Mouse (Mus musculus) limb, embryonic 11.5 days (tissue): ENCODE data around the gene Arhgap23. TPM values are rescaled to one million over a fixed set of nuclear protein-coding genes. Genes with fewer than 3 reads are reported as not detected.

Experiments used
- ATAC-seq: fragments of 200-750 bp; cut with Nextera tagmentation; 2 replicates; pipeline ENCODE4 v1.8.0; 2017; ENCODE audit warnings: low read depth; ENCODE audit not compliant: insufficient number of reproducible peaks, low FRiP score, low TSS enrichment
- DNase-seq: peaks from one replicate; pipeline ENCODE4 v3.0.0-alpha.2; 2015; ENCODE audit warnings: low spot score
- H3K27ac ChIP-seq: fragments of 300-500 bp; sonication (generic); replicated peaks from 2 replicates; pipeline ENCODE4 v1.5.1; 2014; ENCODE audit warnings: low read depth, mild to moderate bottlenecking, low read length
- H3K27me3 ChIP-seq: fragments of 300-500 bp; sonication (generic); 2 replicates; pipeline ENCODE4 v1.6.1; 2014; ENCODE audit warnings: mild to moderate bottlenecking, low read length, mixed read lengths; ENCODE audit not compliant: control insufficient read depth, insufficient read depth
- H3K36me3 ChIP-seq: fragments of 300-500 bp; sonication (generic); 2 replicates; pipeline ENCODE4 v1.6.1; 2014; ENCODE audit warnings: mild to moderate bottlenecking, low read length, moderate library complexity, mixed read lengths; ENCODE audit not compliant: control insufficient read depth, insufficient read depth
- H3K4me1 ChIP-seq: fragments of 300-500 bp; sonication (generic); 2 replicates; pipeline ENCODE4 v1.6.1; 2014; ENCODE audit warnings: low read length, mixed read lengths; ENCODE audit not compliant: control insufficient read depth, insufficient read depth
- H3K4me2 ChIP-seq: fragments of 300-500 bp; sonication (generic); 2 replicates; pipeline ENCODE4 v1.6.1; 2014; ENCODE audit warnings: low read depth, mild to moderate bottlenecking, moderate library complexity; ENCODE audit not compliant: severe bottlenecking
- H3K4me3 ChIP-seq: fragments of 300-500 bp; sonication (generic); 2 replicates; pipeline ENCODE4 v1.5.1; 2014; ENCODE audit warnings: low read depth, low read length
- H3K9ac ChIP-seq: fragments of 300-500 bp; sonication (generic); 2 replicates; pipeline ENCODE4 v1.6.1; 2014; ENCODE audit warnings: mild to moderate bottlenecking, low read length
- H3K9me3 ChIP-seq: fragments of 300-500 bp; sonication (generic); 2 replicates; pipeline ENCODE4 v1.6.1; 2016; ENCODE audit warnings: low read length; ENCODE audit not compliant: control insufficient read depth
- WGBS: fragments of 180-500 bp; shearing (Covaris S2); extraction: QIAGEN DNeasy Blood & Tissue Kit; methylation state at CpG from one replicate; pipeline ENCODE4 v1.1.7; 2014; 5-methylcytosine and 5-hydroxymethylcytosine counted together
- polyA plus RNA-seq: library from polyadenylated mRNA; unstranded; fragments of >200 nt; fragmentation: Nextera tagmentation; extraction: Ambion mirVana; gene quantifications from 2 replicates; pipeline ENCODE4 v1.2.1, GENCODE M21; 2014

Arhgap23 gene
- polyA plus RNA-seq, 1 experiment from 2014 or later: 4.2 TPM

DNA sequence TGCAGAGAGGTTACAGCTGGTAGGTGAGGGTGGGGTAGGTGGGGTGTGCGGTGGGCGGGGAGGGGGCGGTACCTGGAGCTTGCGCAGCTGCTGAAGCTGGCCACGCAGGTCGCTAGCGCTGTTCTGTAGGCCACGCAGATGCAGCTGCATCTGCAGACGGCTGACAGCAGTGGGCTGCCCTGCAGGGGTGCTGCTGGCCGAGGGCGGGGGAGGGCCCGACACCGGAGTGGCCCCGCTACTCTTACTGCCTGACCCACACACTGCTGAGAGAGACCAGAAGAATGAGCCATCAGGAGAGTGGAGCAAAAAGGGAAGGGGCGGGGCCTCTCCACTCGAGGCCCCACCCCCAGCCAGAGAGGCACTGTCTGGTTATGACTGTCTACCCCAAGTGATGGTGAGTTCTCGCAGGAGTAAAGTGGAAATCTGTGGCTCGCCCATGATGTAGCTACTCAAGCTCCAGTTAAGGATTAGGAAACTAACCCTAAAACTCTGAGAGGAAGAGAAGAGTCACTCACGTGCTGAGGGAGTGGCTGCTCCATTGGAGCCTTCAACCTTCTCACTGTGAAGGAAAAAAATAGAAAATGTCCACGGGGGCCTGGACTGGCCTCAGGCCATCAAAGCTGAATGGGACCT is 117.7 kb downstream of the Arhgap23 start:
- WGBS: 3% methylated on average over 20 of the region's 20 CpGs
- Histone ChIP-seq H3K4me3 (peak overlapping the region; percentile 22), H3K36me3 (no peaks in the 10 kb centered on the region), H3K27ac (no peak overlapping the region), H3K9me3 (no peaks in the 10 kb centered on the region; the same call in 1 of the 2 replicates), H3K4me2 (peak overlapping the region; percentile 46), H3K27me3 (peaks cover 61% of the 10 kb centered on the region), H3K4me1 (peaks cover 20% of the 10 kb centered on the region), H3K9ac (no peak overlapping the region)
- ATAC-seq (no peak), DNase-seq (peak; percentile 45)

DNA sequence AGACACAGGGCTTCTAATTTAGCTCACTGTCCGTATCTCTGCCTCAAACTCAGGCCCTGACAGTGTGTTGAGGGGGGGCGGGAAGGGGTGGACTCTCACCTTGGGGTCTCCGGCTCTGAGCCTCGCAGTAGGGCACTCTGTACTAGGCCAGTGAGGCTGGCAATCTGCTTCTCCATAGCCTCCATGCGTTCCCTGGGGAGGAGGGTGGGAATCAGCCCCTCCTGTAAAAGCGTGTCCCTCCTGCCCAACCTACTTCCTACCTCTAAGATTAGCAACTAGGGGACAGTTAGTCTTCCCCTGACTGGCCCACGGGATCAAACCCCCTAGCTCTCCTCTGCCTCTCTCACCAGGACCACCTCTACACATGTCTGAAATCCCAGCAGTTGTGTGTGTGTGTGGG is 118.3 kb downstream of the Arhgap23 start:
- no peaks in the 10 kb centered on the region; the same call in 1 of the 2 replicates for H3K9me3 ChIP-seq
- H3K27me3 ChIP-seq: peaks cover 61% of the 10 kb centered on the region
- 22% methylated on average over 7 of the region's 7 CpGs for WGBS
- H3K9ac ChIP-seq: no peak overlapping the region
- H3K4me2 ChIP-seq: no peak overlapping the region
- no peak overlapping the region for H3K4me3 ChIP-seq
- DNase-seq: no peak
- no peak for ATAC-seq
- H3K4me1 ChIP-seq: peaks cover 20% of the 10 kb centered on the region
- H3K27ac ChIP-seq: no peak overlapping the region
- H3K36me3 ChIP-seq: no peaks in the 10 kb centered on the region

DNA sequence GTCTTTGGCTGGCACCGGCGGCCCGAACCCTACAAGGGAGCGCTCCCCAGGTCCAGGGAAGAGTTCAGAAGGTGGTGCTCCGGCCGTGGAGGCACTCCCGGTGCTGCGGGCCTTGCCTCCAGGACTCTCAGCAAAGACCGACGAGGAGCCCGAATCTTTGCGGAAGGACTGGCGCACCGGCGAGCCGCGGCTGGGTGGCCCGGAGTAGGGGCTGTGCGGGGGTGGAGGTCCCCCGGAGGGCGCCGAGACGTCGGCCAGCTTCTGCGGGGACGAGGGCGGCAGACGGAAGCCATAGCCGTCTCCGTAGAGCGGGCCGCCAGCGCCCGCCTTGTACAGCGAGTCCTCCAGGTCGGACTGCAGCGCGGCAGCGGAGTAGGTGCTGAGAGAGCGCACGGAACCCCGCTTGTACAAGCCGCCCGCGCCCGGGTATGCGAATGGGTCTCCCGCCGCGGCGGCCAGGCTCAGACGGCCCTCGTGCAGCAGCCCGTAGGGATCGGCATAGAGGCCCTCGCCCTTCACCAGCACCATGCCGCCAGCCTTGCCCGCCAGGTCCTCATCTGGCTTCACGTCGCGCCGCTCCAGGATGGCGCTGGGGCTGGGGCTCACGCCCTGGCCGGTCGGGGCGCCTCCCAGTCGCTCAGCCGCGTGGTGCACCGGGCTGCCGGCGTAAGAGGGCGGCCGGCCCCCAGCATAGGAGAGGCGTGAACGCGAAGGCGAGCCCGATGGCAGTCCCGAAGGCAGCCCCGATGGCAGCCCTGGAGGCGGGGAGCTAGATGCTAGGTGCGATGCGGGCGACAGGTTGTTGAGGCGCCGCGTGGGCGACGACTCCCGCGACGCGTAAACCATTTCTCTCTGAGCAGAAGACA is 119.3 kb downstream of the Arhgap23 start:
- peak overlapping the region; percentile 20 for H3K4me3 ChIP-seq
- no peaks in the 10 kb centered on the region for H3K36me3 ChIP-seq
- H3K27me3 ChIP-seq: peaks cover 61% of the 10 kb centered on the region
- 2% methylated on average over 87 of the region's 95 CpGs for WGBS
- peaks cover 20% of the 10 kb centered on the region for H3K4me1 ChIP-seq
- ATAC-seq (no peak), DNase-seq (peak; percentile 59)
- H3K9ac ChIP-seq: no peak overlapping the region
- H3K9me3 ChIP-seq: no peaks in the 10 kb centered on the region; the same call in 1 of the 2 replicates
- H3K27ac ChIP-seq: no peak overlapping the region
- peak overlapping the region; percentile 39 for H3K4me2 ChIP-seq

DNA sequence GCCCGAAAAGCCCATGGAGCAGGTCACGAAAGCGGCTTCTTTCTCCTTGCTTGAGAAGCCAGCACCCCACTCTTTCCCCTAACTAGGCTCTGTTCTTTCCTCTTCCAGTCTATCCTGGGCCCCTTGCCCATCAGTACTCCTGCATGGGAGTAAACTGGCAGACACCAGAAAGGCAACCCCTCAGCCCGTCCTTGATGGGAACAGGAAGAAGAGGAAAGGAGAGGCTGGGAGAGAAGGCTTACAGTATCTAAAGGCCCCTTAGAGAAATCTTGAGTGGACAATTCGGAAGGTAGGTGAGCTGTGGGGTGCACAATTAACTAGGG is 119.9 kb downstream of the Arhgap23 start:
- H3K4me3 ChIP-seq: peak overlapping the region; percentile 20; the same call in 1 of the 2 replicates
- no peak overlapping the region for H3K4me2 ChIP-seq
- peaks cover 61% of the 10 kb centered on the region for H3K27me3 ChIP-seq
- ATAC-seq (no peak), DNase-seq (no peak)
- H3K9ac ChIP-seq: no peak overlapping the region
- WGBS: 27% methylated on average over 5 of the region's 5 CpGs
- no peak overlapping the region for H3K27ac ChIP-seq
- no peaks in the 10 kb centered on the region; the same call in 1 of the 2 replicates for H3K9me3 ChIP-seq
- peaks cover 20% of the 10 kb centered on the region for H3K4me1 ChIP-seq
- H3K36me3 ChIP-seq: no peaks in the 10 kb centered on the region

DNA sequence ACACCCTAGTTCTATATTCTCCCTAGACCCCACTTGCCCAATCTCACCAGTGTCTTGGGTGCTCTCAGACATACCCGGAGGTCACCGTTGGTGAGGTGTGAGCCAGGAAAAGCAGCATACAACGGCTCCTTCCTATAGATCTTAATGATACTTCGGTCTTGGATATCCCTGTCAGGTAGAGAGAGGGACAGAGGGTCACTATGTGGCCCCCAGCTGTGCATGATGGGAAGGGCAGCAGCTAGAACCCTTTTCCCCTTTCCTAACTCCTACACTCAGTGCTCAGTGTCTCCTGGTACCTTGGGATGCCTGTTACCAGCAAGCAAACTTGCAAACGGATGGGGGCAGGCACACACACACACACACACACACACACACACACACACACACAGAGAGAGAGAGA is 120.3 kb downstream of the Arhgap23 start:
- no peak overlapping the region for H3K27ac ChIP-seq
- peaks cover 62% of the 10 kb centered on the region for H3K27me3 ChIP-seq
- H3K9me3 ChIP-seq: no peaks in the 10 kb centered on the region; the same call in 1 of the 2 replicates
- WGBS: 47% methylated on average over 5 of the region's 5 CpGs
- no peak overlapping the region for H3K4me2 ChIP-seq
- no peak overlapping the region for H3K9ac ChIP-seq
- ATAC-seq (no peak), DNase-seq (no peak)
- H3K4me1 ChIP-seq: peaks cover 20% of the 10 kb centered on the region
- H3K4me3 ChIP-seq: no peak overlapping the region
- no peaks in the 10 kb centered on the region for H3K36me3 ChIP-seq

DNA sequence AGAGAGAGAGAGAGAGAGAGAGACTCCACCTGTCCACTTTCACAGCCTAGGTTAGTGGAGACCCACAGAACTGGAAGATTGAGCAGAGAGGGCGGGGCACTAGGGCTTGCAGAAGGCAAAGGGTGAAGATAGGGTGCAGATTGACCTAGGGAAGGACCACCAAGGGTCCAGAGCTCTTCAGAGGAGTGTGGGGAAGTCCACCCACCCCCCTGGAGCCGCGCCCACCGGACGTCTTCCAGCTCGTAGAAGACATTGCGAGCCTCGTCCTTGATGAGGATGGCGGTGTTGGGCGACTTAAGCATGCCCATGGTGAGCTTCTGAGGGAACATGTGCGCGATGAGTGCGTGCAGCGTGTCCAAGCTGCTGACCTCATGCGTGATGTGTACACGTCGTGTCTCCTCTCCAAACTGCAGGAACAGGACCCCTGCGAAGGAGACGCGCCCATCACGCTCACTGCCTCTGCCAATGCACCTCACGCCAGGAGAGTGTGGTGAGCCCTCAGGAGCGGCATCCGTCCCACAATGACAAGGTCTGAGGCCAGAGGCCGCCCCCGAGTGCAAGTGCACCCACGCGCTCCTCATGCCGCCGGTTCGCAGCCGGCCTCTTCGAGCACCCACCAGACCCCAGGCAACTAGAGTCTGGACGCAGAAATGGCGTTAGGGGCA is 120.9 kb downstream of the Arhgap23 start:
- Histone ChIP-seq H3K4me1 (peaks cover 20% of the 10 kb centered on the region), H3K36me3 (no peaks in the 10 kb centered on the region), H3K9ac (no peak overlapping the region), H3K4me2 (peak overlapping the region; percentile 88), H3K9me3 (no peaks in the 10 kb centered on the region; the same call in 1 of the 2 replicates), H3K27ac (no peak overlapping the region), H3K27me3 (peaks cover 63% of the 10 kb centered on the region), H3K4me3 (peak overlapping the region; percentile 34)
- DNase-seq (no peak), ATAC-seq (no peak)
- 10% methylated on average over 35 of the region's 35 CpGs for WGBS

DNA sequence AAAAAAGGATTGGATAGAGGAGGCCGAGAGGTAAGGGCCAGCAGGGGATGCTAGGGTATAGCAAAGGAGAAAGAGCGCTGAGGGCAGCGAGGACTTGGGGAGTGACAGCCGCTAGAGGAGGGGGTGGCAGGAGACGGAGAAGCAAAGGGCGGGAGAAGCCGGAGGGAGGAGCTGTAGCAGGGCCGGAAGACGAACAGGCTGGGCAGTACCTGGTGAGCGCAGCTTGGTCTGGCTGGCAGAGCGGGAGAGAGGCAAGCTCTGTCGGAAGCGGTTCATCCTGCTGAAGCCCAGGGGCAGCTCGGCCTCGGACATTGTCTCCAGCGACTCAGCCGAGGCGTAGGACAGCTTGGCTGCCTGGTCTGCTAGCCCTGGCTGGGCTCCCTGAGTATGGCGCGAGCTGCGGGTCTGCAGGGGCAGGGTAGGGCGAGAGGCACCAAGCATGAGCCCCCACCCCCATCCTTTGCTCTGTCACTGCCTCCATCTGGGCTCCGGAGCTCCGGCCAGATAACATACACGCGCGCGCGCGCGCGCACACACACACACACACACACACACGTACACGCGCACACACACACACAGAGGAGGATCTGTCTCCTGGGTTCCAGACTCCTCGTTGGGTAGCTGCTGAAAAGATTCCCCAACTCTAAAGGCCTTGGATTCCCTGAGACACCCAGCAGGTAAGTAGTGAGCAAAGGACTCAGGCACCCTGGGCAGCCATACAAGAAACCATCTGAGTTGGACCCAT is 121.7 kb downstream of the Arhgap23 start:
- Histone ChIP-seq H3K9me3 (no peaks in the 10 kb centered on the region; the same call in 1 of the 2 replicates), H3K27ac (no peak overlapping the region), H3K4me3 (peak overlapping the region; percentile 34), H3K36me3 (no peaks in the 10 kb centered on the region), H3K9ac (peak overlapping the region; percentile 43), H3K4me1 (peaks cover 20% of the 10 kb centered on the region), H3K27me3 (peaks cover 62% of the 10 kb centered on the region), H3K4me2 (peak overlapping the region; percentile 88)
- peak; percentile 63 for DNase-seq
- WGBS: 1% methylated on average over 36 of the region's 36 CpGs
- ATAC-seq: peak; percentile 18; the same call in 1 of the 2 replicates
